Mouse (Mus musculus) forebrain, embryonic 11.5 days (tissue): ENCODE measurements at regions not wholly inside any gene's neighbourhood (a gene's known extent, or its start where the extent isn't known, plus 50 kb on each side); places are given as distances from the start of the nearest gene placed in this dataset.
A peak's percentile ranks its signal among the peaks of the same experiment; 100 is the strongest.

Experiments
- ATAC-seq: fragments of 200-750 bp; cut with Nextera tagmentation; replicated peaks from 2 replicates; pipeline ENCODE4 v1.8.0; 2017; ENCODE audit warnings: moderate TSS enrichment; ENCODE audit not compliant: low FRiP score
- DNase-seq: peaks from one replicate; pipeline ENCODE4 v3.0.0-alpha.2; 2017; ENCODE audit warnings: low spot score
- H3K27ac ChIP-seq: fragments of 300-500 bp; sonication (generic); 2 replicates; pipeline ENCODE4 v1.5.1; 2014; ENCODE audit warnings: low read depth, low read length
- H3K27me3 ChIP-seq: fragments of 300-500 bp; sonication (generic); 2 replicates; pipeline ENCODE4 v1.6.1; 2014; ENCODE audit warnings: mild to moderate bottlenecking, low read length, mixed read lengths; ENCODE audit not compliant: control insufficient read depth, insufficient read depth
- H3K36me3 ChIP-seq: fragments of 300-500 bp; sonication (generic); 2 replicates; pipeline ENCODE4 v1.6.1; 2014; ENCODE audit warnings: mild to moderate bottlenecking, low read length, moderate library complexity, mixed read lengths; ENCODE audit not compliant: control insufficient read depth, insufficient read depth
- H3K4me1 ChIP-seq: fragments of 300-500 bp; sonication (generic); replicated peaks from 2 replicates; pipeline ENCODE4 v1.6.1; 2014; ENCODE audit warnings: low read length, mixed read lengths; ENCODE audit not compliant: control insufficient read depth, insufficient read depth
- H3K4me2 ChIP-seq: fragments of 300-500 bp; sonication (generic); 2 replicates; pipeline ENCODE4 v1.6.1; 2014; ENCODE audit warnings: low read depth, mild to moderate bottlenecking, low read length, moderate library complexity, mixed read lengths; ENCODE audit not compliant: severe bottlenecking
- H3K4me3 ChIP-seq: fragments of 300-500 bp; sonication (generic); 2 replicates; pipeline ENCODE4 v1.5.1; 2014; ENCODE audit warnings: low read depth, low read length
- H3K9ac ChIP-seq: fragments of 300-500 bp; sonication (generic); 2 replicates; pipeline ENCODE4 v1.6.1; 2014; ENCODE audit warnings: low read length
- H3K9me3 ChIP-seq: fragments of 300-500 bp; sonication (generic); 2 replicates; pipeline ENCODE4 v1.6.1; 2016; ENCODE audit warnings: low read length, mixed read lengths; ENCODE audit not compliant: control insufficient read depth
- WGBS: fragments of 180-500 bp; shearing (Covaris S2); extraction: QIAGEN DNeasy Blood & Tissue Kit; methylation state at CpG from one replicate; pipeline ENCODE4 v1.1.7; 2014; 5-methylcytosine and 5-hydroxymethylcytosine counted together

DNA sequence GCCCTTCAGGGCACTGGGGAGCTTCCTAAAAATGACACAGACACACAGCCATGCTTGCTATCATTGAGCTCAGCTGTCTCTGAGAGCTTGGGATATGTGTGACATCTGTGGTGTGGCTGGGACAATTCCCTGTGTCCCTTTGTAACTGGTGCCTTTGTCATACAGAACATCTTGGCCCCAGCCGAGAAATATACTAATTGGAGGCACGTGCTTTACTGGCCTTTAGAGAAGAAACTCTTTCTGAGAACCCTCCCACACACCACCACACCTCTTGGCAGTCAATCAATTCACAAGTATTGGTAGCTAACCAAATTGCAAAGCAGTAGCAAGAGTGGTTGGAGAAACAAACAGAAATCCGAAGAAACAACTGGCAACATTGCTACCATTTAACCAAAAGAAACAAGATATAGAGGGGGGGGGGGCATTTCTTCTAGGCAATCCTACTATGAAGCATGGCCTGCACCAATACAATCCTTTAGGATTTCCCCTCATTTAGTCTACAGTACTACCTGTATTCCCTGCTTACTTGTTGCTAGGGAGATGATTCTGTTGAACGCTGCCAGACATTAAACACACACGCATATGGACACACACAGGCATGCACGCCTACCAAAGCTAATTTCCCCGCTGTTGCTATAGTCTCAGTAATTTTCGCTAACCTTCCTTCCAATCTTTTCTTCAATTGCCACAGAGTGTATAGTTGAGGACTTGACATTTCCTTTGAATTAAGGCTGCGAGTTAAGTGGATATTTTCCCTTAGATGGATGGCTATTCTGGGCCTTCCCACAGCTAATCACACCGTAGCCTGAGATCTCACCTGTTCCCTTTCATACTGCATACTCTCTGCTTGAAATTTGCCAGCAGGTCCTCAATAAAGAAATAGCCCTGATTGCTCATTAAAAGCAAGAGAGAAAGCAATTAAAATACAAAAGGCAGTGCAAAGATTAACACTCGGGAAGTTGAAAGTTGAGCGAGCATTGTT lies 625.3 kb upstream of the Cdh5 start:
- H3K27me3 ChIP-seq: no peaks in the 10 kb centered on the region
- H3K4me2 ChIP-seq: no peak overlapping the region
- no peaks in the 10 kb centered on the region for H3K4me1 ChIP-seq
- no peak overlapping the region for H3K4me3 ChIP-seq
- H3K36me3 ChIP-seq: no peaks in the 10 kb centered on the region
- ATAC-seq: peak; percentile 55
- no peak overlapping the region for H3K27ac ChIP-seq
- 49% methylated on average over 12 of the region's 12 CpGs for WGBS
- H3K9ac ChIP-seq: no peak overlapping the region
- no peak for DNase-seq
- H3K9me3 ChIP-seq: no peaks in the 10 kb centered on the region

DNA sequence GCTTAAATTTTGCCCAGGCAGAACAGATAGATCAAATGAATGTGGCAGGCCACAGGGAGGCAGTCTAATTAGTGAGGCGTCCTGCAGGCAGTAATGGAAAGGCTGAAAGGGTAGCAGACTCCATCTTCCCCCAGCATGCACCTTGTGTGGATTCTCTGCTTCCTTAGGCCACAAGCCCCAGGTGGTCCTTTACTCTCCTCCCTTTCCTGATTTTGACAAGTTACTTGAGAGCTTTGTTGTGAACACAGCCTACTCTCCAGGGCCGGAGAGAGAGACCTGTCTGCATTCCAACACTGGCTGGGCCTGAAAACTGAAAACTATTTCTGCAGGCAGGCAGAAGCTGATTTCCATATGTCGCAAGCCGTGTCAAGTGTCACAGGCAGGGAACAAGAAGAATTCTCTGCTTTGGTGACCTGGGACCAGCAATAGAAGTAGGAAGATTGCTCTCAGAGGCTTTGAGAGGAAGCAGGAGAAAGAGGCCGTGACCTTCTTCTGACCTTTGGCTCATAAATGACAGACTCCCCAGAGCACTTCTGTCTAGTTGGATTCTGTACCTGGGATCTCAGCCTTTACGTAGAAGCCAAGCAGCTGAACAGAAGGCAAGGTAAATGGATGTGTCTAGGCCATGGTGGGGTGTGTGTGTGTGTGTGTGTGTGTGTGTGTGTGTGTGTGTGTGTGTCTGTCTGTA lies 619.2 kb upstream of the Cdh5 start:
- peak; percentile 56 for ATAC-seq
- Histone ChIP-seq H3K4me3 (no peak overlapping the region), H3K4me2 (no peak overlapping the region), H3K27ac (no peak overlapping the region), H3K36me3 (no peaks in the 10 kb centered on the region), H3K4me1 (peaks cover 4% of the 10 kb centered on the region; the same call in 1 of the 2 replicates), H3K9ac (no peak overlapping the region), H3K9me3 (no peaks in the 10 kb centered on the region), H3K27me3 (no peaks in the 10 kb centered on the region)
- WGBS: 32% methylated on average over 6 of the region's 6 CpGs
- peak; percentile 55 for DNase-seq

DNA sequence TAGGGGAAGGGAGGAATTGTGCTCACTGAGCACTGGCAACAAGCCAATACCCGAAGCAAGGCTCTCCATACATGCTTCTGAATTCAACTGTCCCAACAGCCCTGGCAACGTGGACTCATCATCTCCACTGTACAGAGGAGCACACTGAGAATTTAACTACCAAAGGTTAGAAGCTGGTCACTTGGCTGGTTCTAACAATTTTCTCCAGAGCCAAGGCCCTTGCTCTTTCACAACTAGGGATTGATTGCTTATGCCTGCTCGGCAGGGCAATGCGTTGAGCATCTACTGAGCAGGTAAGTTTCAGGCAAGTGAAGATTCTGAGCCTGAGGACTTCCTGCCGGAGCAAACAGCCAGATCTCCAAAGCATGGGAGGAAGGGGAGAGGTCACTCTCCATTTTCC lies 616.0 kb upstream of the Cdh5 start:
- ATAC-seq (no peak), DNase-seq (no peak)
- no peaks in the 10 kb centered on the region for H3K9me3 ChIP-seq
- no peaks in the 10 kb centered on the region for H3K36me3 ChIP-seq
- no peak overlapping the region for H3K9ac ChIP-seq
- H3K27me3 ChIP-seq: no peaks in the 10 kb centered on the region
- H3K4me3 ChIP-seq: no peak overlapping the region
- peaks cover 4% of the 10 kb centered on the region; the same call in 1 of the 2 replicates for H3K4me1 ChIP-seq
- H3K4me2 ChIP-seq: no peak overlapping the region
- H3K27ac ChIP-seq: no peak overlapping the region
- 89% methylated on average over 5 of the region's 5 CpGs for WGBS

DNA sequence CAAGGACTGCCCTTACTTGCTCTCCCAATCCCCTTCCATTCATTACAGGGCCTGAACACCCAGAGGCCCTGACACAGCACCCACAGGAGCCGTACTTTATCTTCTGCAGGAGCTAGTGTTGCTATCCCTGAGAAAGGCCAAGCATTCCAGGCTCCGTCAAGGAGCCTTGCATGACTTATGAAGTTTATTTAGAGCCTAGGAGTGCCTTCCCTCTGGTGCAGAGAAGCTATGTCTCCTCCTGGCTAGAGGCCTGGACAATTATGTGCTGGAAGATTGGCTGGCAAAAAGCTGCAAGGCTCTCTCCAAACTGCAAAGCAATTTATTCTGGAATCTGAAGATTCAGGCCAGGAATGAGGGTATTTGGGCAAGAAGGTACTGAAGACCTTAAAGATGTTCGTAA lies 612.0 kb upstream of the Cdh5 start:
- no peak overlapping the region for H3K9ac ChIP-seq
- no peaks in the 10 kb centered on the region for H3K36me3 ChIP-seq
- H3K4me2 ChIP-seq: no peak overlapping the region
- no peaks in the 10 kb centered on the region for H3K9me3 ChIP-seq
- no peak overlapping the region for H3K27ac ChIP-seq
- H3K4me3 ChIP-seq: no peak overlapping the region
- ATAC-seq: no peak
- no peaks in the 10 kb centered on the region for H3K4me1 ChIP-seq
- WGBS: 87% methylated on average over 3 of the region's 3 CpGs
- H3K27me3 ChIP-seq: no peaks in the 10 kb centered on the region
- DNase-seq: no peak

DNA sequence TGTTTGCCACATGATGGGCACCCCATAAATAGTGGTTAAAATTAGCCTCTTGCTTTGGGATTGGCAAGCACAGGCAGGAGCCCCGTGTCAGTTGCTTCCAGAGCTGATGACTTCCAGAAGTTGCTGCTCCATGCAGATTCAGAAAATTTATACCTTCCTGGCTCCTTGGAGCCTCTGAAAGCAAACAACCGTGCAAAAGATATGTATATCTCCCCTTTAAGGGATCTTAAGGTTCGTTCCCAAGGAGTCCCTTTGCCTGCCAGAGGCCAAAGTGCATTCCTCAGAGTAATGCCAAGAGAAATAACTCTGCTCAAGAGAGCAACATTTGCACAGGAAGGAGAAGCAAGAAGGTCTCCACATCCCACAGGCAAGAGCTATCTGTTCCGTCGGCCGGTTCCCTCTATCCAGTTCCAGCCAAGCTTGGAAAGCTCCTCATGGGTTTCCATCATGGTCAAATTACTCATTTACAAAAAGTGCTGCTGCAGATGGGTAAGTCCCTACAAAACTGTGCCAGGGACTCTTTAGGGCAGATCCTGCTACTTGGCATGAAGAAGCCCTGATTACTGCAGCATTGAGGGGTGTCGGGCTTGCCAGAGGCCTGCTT lies 608.4 kb upstream of the Cdh5 start:
- Histone ChIP-seq H3K4me1 (no peaks in the 10 kb centered on the region), H3K27ac (no peak overlapping the region), H3K36me3 (no peaks in the 10 kb centered on the region), H3K4me2 (no peak overlapping the region), H3K9me3 (no peaks in the 10 kb centered on the region), H3K27me3 (no peaks in the 10 kb centered on the region), H3K4me3 (no peak overlapping the region), H3K9ac (no peak overlapping the region)
- DNase-seq (no peak), ATAC-seq (no peak)
- WGBS: 88% methylated on average over 7 of the region's 7 CpGs

DNA sequence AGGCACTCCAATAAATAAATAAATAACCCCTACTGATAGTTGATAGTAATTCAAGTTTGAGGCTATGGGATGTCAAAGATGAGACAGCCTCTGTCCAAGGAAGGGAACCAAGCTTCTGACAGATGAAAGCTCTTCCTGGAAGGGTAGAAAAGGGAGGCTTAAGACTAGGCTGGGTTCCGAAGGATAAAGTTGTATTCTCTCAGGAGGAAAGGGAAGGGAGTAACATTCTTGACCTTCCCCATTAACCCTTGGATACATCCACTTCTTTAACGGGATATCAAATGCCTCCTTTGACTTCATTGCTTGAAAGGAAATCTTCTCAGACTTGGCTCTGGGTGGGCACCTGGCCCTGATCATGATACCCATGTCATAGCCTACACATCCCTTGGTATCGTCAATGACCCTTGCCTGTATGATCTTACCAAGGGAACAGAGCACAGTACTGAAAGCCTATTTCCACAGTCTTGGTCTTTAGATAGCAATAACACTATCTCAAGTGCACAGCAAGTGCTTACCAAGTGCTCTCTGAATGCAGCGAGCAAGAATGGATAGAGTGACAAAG lies 607.4 kb upstream of the Cdh5 start:
- H3K36me3 ChIP-seq: no peaks in the 10 kb centered on the region
- H3K4me3 ChIP-seq: no peak overlapping the region
- H3K27ac ChIP-seq: no peak overlapping the region
- H3K4me2 ChIP-seq: no peak overlapping the region
- DNase-seq (no peak), ATAC-seq (no peak)
- no peaks in the 10 kb centered on the region for H3K4me1 ChIP-seq
- no peaks in the 10 kb centered on the region for H3K27me3 ChIP-seq
- WGBS: 84% methylated on average over 4 of the region's 4 CpGs
- H3K9ac ChIP-seq: no peak overlapping the region
- H3K9me3 ChIP-seq: no peaks in the 10 kb centered on the region

DNA sequence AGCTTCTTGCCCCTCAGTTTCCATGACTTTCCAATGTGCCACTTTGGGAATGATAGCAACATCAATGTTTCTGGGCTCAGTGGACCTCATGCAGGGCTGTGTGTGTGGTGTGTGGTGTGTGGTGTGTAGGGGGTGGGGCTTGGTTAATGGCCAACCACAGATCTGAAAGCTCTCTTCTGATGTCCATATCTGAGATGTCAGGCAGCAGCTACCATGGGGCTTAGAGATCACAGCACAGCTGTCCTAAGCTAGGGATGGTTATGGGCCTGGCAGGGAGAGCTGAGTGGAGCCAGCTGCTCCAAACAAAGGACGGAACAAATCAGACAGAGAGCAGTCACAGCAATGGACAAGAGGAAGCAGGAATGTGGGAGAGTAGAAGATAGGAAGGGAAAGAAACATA lies 606.8 kb upstream of the Cdh5 start:
- Histone ChIP-seq H3K9me3 (no peaks in the 10 kb centered on the region), H3K9ac (no peak overlapping the region), H3K36me3 (no peaks in the 10 kb centered on the region), H3K4me3 (no peak overlapping the region), H3K27me3 (no peaks in the 10 kb centered on the region), H3K4me2 (no peak overlapping the region), H3K27ac (no peak overlapping the region), H3K4me1 (no peaks in the 10 kb centered on the region)
- no peak for ATAC-seq
- WGBS: 60% methylated on average over 1 of the region's 1 CpGs
- DNase-seq: no peak

DNA sequence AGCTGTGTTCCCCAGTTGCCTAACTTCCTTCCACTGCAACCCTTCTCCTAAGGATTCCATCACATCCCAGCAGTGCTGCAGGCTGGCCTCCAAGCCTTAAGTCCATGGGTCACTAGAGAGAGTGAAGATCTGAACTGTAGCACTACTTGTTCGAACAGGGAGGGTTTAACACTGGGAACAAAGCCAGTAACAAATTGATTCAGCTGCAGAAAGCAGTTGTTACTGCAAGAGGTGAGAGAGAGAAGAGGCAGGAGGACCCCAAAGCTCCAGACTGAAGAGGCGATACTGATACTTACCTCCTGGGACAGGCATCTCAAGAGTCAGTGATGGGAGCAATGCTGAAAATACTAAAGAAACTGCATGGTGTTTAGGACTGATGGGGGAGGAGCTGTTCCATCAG lies 600.1 kb upstream of the Cdh5 start:
- Histone ChIP-seq H3K9ac (no peak overlapping the region), H3K4me3 (no peak overlapping the region), H3K27ac (no peak overlapping the region), H3K27me3 (no peaks in the 10 kb centered on the region), H3K9me3 (no peaks in the 10 kb centered on the region), H3K4me2 (no peak overlapping the region), H3K4me1 (no peaks in the 10 kb centered on the region), H3K36me3 (no peaks in the 10 kb centered on the region)
- ATAC-seq (no peak), DNase-seq (no peak)
- WGBS: 88% methylated on average over 2 of the region's 2 CpGs
